ENCODE assay signal across 20 mouse cellular contexts in the genomic region with DNA sequence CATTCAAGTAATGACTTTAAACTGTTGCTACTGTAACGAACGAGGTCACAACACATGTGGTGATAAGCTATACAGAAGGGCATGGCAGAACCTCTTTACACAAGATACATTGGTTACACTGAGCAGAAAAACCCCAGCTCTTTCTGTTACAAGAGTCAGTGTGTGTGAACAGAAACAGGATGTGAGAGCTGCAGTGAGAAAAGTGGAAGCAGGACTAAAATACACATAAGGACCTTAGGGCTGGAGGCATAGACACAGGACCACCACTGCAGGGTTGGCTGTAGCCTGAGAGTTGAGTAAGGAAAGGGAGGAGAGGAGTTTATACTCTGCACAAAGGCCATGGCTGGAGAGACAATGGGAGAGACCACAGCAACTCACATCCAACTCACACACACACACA. TPM values are rescaled to one million over a fixed set of nuclear protein-coding genes. Genes with fewer than 3 reads are reported as not detected.
DNase-seq lines count a peak whose midpoint lies in the region; ATAC-seq and TF ChIP-seq lines count a peak whose summit lies in the region.
"Not testable (repeated sequence)": the region's sequence is repeated elsewhere in the genome, so short reads cannot be mapped to it uniquely, and the experiment has no call there.
"Had no signal": no experiment of that assay in that cellular context is flagged by ENCODE, and none has a peak within 500 bp of the region (broad histone marks: within the 10 kb centered on the region; RNA-seq: fewer than 3 reads in every experiment).

No protein-coding gene starts in this region.

- H3K36me3 ChIP-seq in CH12.LX (replicated peaks in 1 of 2; ENCODE audit: control insufficient read depth in 1 of 2, insufficient read depth in 1 of 2, low read length in 1 of 2) = not testable (repeated sequence)

- not testable (repeated sequence) for H3K4me1 ChIP-seq in CH12.LX (ENCODE audit: control insufficient read depth in 1 of 2, insufficient read depth in 2 of 2)

- not testable (repeated sequence) for TF ChIP-seq CTCF in CH12.LX (conservative IDR thresholded peaks at IDR 0.05 in 1 of 2, IDR thresholded peaks at IDR 0.05 in 1 of 2; ENCODE audit: low read depth in 2 of 2, low read length in 2 of 2)

- TF ChIP-seq RAD21 in CH12.LX (IDR thresholded peaks at IDR 0.05; ENCODE audit: low read depth, low read length) = not testable (repeated sequence)

- peak; percentile 29; the same call in 1 of the 2 replicates for TF ChIP-seq POLR2A in CH12.LX (IDR thresholded peaks at IDR 0.05; ENCODE audit: low read depth, low read length)

- TF ChIP-seq EP300 in CH12.LX (IDR thresholded peaks at IDR 0.05; ENCODE audit: low read length) = peak; percentile 69

- peak overlapping the region; percentile 67; the same call in 1 of the 2 replicates for H3K4me2 ChIP-seq in CH12.LX (ENCODE audit: insufficient read depth, low read depth, poor library complexity, severe bottlenecking)

- DNase-seq in CH12.LX (ENCODE audit: extremely low read depth) = peak; percentile 47
- DNase-seq in spleen, postnatal 36 days (ENCODE audit: low spot score in 2 of 2) = peak; percentile 26 to 42

- not testable (repeated sequence) for H3K27me3 ChIP-seq in CH12.LX (replicated peaks)

- peak overlapping the region in 1 of 3 experiments; percentile 8 for H3K4me3 ChIP-seq in CH12.LX (replicated peaks in 1 of 3; ENCODE audit: low read depth in 2 of 3, low read length in 2 of 3, poor library complexity in 1 of 3)

- H3K79me2 ChIP-seq in CH12.LX (replicated peaks; ENCODE audit: control insufficient read depth, extremely low read depth, insufficient read depth, poor library complexity, severe bottlenecking) = not testable (repeated sequence)

- H3K27ac ChIP-seq in CH12.LX (ENCODE audit: insufficient read depth, low read depth) = peak overlapping the region; percentile 100

- peak; percentile 51 for ATAC-seq in granulocyte monocyte progenitor cell, adult 5-6 weeks (replicated peaks; ENCODE audit: poor library complexity, severe bottlenecking)
- ATAC-seq in megakaryocyte, adult 5-6 weeks (ENCODE audit: poor library complexity, severe bottlenecking) = peak; percentile 72
- peak; percentile 21; the same call in 1 of the 2 replicates for ATAC-seq in neutrophil, adult 5-6 weeks (ENCODE audit: extremely low read depth, insufficient number of reproducible peaks, low FRiP score, poor library complexity, severe bottlenecking)

- dilution Hi-C loops in CH12.LX (cut with MboI; ENCODE audit: extremely low pct_ligation_motif_present, extremely low pct_unique_long_range_greater_than_20kb, low sequenced_read_pairs) = not testable (repeated sequence)

- H3K9ac ChIP-seq in CH12.LX (ENCODE audit: insufficient read depth, low read depth) = peak overlapping the region; percentile 56

- in situ Hi-C loops in CH12.LX (cut with MboI; ENCODE audit: low pct_ligation_motif_present, low pct_unique_long_range_greater_than_20kb, low sequenced_read_pairs) = not testable (repeated sequence)

- H3K9me3 ChIP-seq in CH12.LX (replicated peaks; ENCODE audit: low read length) = not testable (repeated sequence)

TF ChIP-seq in CH12.LX, 34 proteins besides CTCF, POLR2A, EP300 and RAD21:
- TF ChIP-seq MEF2A (IDR thresholded peaks at IDR 0.05; ENCODE audit: borderline replicate concordance, low read depth, low read length) (peak; percentile 59; the same call in 1 of the 2 replicates), SIN3A (IDR thresholded peaks at IDR 0.05; ENCODE audit: low read length) (0 out of 2 replicates have a peak, but pooled peaks have one; percentile 17), IRF4 (IDR thresholded peaks at IDR 0.05; ENCODE audit: low read depth, low read length) (peak; percentile 81), TCF12 (IDR thresholded peaks at IDR 0.05; ENCODE audit: low read depth, low read length) (0 out of 2 replicates have a peak, but pooled peaks have one; percentile 49), ETS1 (conservative IDR thresholded peaks at IDR 0.05; ENCODE audit: low read depth, low read length) (peak; percentile 12; the same call in 1 of the 2 replicates)

RNA-seq across cellular contexts. Expression of a gene that starts 12.6 kb away (rescaled TPM):
- total RNA-seq in CH12.LX (2012; rRNA removed) (78.3 and 103 TPM in 2 replicates), CH12.LX (2014; rRNA removed) (6.8 and 7.0 TPM in 2 replicates)
- polyA plus RNA-seq in CH12.LX (2012; ENCODE audit: insufficient read length, low read depth) = 12.7 and 14.3 TPM in 2 replicates
- total RNA-seq in granulocyte monocyte progenitor cell, adult 5-6 weeks (2014; fragmentation: Nextera tagmentation) = not detected in 2 replicates
- total RNA-seq in granulocyte monocyte progenitor cell, adult 5-6 weeks (2017) = not detected in 2 replicates
- not detected in 2 replicates for total RNA-seq in megakaryocyte, adult 5-6 weeks (2015)
- total RNA-seq in megakaryocyte, adult 5-6 weeks (2017) = not detected in 2 replicates
- not detected in 2 replicates for total RNA-seq in neutrophil, adult 5-6 weeks (2017)
- total RNA-seq: adrenal gland, adult 2 months; adrenal gland, postnatal 10 days; adrenal gland, postnatal 25 days; adrenal gland, postnatal 4 days; forebrain, postnatal 0 days; MEL had no signal
- polyA plus RNA-seq: adrenal gland, adult 2 months; brain, embryonic 14.5 days; CD4-positive, CD25-positive, alpha-beta regulatory T cell, adult 4 months; cortical plate, adult 2 months; embryonic facial prominence, embryonic 10.5 days; embryonic facial prominence, embryonic 12.5 days; embryonic facial prominence, embryonic 14.5 days; forebrain, embryonic 11.5 days; forebrain, embryonic 13.5 days; forebrain, embryonic 15.5 days; forebrain, postnatal 0 days had no signal

RNA-seq across cellular contexts. Expression of a gene that starts 21.9 kb away (rescaled TPM):
- total RNA-seq in CH12.LX (2012; rRNA removed) (not detected in 2 replicates), CH12.LX (2014; rRNA removed) (not detected in 2 replicates)
- not detected in 2 replicates for polyA plus RNA-seq in CH12.LX (2012; ENCODE audit: insufficient read length, low read depth)
- total RNA-seq in granulocyte monocyte progenitor cell, adult 5-6 weeks (2014; fragmentation: Nextera tagmentation) = not detected in 2 replicates
- total RNA-seq in granulocyte monocyte progenitor cell, adult 5-6 weeks (2017) = not detected in 2 replicates
- total RNA-seq in megakaryocyte, adult 5-6 weeks (2015) = not detected in 2 replicates
- total RNA-seq in megakaryocyte, adult 5-6 weeks (2017) = not detected in 2 replicates
- not detected in 2 replicates for total RNA-seq in neutrophil, adult 5-6 weeks (2017)
- total RNA-seq: adrenal gland, adult 2 months; adrenal gland, postnatal 10 days; adrenal gland, postnatal 25 days; adrenal gland, postnatal 4 days; forebrain, postnatal 0 days; MEL had no signal
- polyA plus RNA-seq: adrenal gland, adult 2 months; brain, embryonic 14.5 days; CD4-positive, CD25-positive, alpha-beta regulatory T cell, adult 4 months; cortical plate, adult 2 months; embryonic facial prominence, embryonic 10.5 days; embryonic facial prominence, embryonic 12.5 days; embryonic facial prominence, embryonic 14.5 days; forebrain, embryonic 11.5 days; forebrain, embryonic 13.5 days; forebrain, embryonic 15.5 days; forebrain, postnatal 0 days had no signal

RNA-seq across cellular contexts. Expression of a gene that starts 34.2 kb away (rescaled TPM):
- total RNA-seq in CH12.LX (2012; rRNA removed) = 2.4 and 2.9 TPM in 2 replicates
- 0.88 TPM in 1 of 2 replicates, not detected in the other for total RNA-seq in CH12.LX (2014; rRNA removed)
- polyA plus RNA-seq in CH12.LX (2012; ENCODE audit: insufficient read length, low read depth) = 1.7 and 1.9 TPM in 2 replicates
- not detected in 2 replicates for total RNA-seq in granulocyte monocyte progenitor cell, adult 5-6 weeks (2014; fragmentation: Nextera tagmentation)
- not detected in 2 replicates for total RNA-seq in granulocyte monocyte progenitor cell, adult 5-6 weeks (2017)
- not detected in 2 replicates for total RNA-seq in megakaryocyte, adult 5-6 weeks (2015)
- not detected in 2 replicates for total RNA-seq in megakaryocyte, adult 5-6 weeks (2017)
- total RNA-seq in neutrophil, adult 5-6 weeks (2017) = not detected in 2 replicates
- total RNA-seq: adrenal gland, adult 2 months; adrenal gland, postnatal 10 days; adrenal gland, postnatal 25 days; adrenal gland, postnatal 4 days; forebrain, postnatal 0 days; MEL had no signal
- polyA plus RNA-seq: adrenal gland, adult 2 months; brain, embryonic 14.5 days; CD4-positive, CD25-positive, alpha-beta regulatory T cell, adult 4 months; cortical plate, adult 2 months; embryonic facial prominence, embryonic 10.5 days; embryonic facial prominence, embryonic 12.5 days; embryonic facial prominence, embryonic 14.5 days; forebrain, embryonic 11.5 days; forebrain, embryonic 13.5 days; forebrain, embryonic 15.5 days; forebrain, postnatal 0 days had no signal

Comparison
In these comparisons a context has a peak if more than half of its experiments do, and no peak if none do; other contexts are left out.
1. ATAC-seq: peak in every context shown above with its lines; median percentile 72 in megakaryocyte, adult 5-6 weeks; 51 in granulocyte monocyte progenitor cell, adult 5-6 weeks; 21 in neutrophil, adult 5-6 weeks.